Mouse (Mus musculus): Measurements from ENCODE around the gene Gm17359. TPM values are rescaled to one million over a fixed set of nuclear protein-coding genes. Genes with fewer than 3 reads are reported as not detected.

Gene Gm17359
- polyA plus RNA-seq, 1 experiment, result not detected

DNA sequence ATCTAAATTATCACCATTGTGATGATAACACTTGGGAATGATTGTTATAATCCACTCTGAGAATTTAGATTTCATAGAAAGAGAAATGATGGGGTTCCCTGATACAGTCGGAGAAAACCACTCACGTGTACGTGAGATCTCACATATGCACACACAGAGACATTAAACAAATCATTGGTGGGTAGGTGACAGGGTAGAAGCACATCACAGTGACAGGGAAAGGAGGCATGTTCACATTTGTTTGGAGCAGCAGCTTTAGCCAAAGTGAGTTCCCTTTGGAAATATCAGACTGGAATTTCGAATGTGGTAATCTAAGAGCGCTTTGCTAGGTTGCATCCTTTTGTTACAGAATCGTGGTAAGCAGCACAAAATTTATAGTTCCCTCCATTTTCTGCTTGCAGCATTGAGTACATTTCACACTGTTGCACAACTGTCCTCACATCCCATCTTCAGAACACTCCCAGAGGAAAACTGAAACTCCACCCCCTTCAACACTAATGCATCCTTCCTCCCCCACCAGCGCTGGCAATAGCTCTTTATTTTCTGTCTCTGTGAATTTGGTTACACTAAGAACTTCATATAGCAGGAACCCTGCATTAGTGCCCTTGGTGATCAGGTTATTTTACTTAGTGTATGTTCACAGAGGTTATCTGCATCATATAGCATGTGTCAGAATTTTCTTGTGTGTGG lies 35.2 kb downstream of the Gm17359 start:
- Histone ChIP-seq H3K27me3 (ENCODE audit: control insufficient read depth) (no peaks in the 10 kb centered on the region), H3K36me3 (ENCODE audit: control insufficient read depth) (no peaks in the 10 kb centered on the region), H3K4me1 (ENCODE audit: control insufficient read depth) (no peaks in the 10 kb centered on the region), H3K4me3 (replicated peaks) (no peak overlapping the region), H3K9me3 (ENCODE audit: control insufficient read depth, low read length) (no peaks in the 10 kb centered on the region)
- no peak for TF ChIP-seq TAL1 (IDR thresholded peaks at IDR 0.05; ENCODE audit: low read length)
- TF ChIP-seq GATA1 (IDR thresholded peaks at IDR 0.05; ENCODE audit: low read length), result no peak

DNA sequence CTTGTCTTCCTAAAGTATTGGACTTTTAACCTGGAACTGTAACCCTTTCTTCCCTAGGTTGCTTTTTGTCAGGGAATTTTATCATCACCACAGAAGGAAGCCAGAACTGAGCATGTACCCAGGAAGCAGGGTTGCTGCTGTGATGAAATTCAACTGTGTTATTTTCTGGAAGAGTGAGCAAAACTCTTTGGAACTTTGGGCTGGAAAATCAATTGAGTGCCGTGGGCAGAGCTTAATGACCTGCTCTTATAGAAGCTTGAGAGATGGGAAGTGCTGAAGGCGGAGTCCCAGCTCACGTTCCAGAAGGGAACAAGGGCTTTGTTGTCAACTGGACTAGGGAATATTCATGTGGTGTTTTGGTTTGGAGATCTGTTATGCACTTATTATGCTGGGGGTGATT lies 37.5 kb downstream of the Gm17359 start:
- TF ChIP-seq GATA1 (IDR thresholded peaks at IDR 0.05; ENCODE audit: low read length), result no peak
- no peak for TF ChIP-seq TAL1 (IDR thresholded peaks at IDR 0.05; ENCODE audit: low read length)

DNA sequence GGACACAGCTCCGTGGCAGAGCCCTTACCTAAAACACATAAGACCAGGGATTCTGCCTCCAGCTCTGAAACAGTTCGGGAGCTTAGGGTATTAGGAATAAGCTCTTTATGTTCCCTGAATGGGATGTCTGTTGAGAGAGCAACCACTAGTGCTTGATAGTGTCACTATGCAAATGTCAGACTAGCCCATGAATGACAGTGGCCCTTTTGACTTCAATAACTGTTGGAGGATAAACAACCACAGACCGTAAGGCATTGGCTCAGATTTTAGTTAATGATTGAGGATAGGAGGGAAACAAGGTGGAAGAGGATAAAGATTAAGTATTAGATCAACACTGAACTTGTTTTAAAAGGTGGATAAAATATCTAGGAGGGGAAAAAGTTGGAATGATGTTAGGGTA lies 41.6 kb downstream of the Gm17359 start:
- Histone ChIP-seq H3K4me1 (ENCODE audit: control insufficient read depth) (no peaks in the 10 kb centered on the region), H3K9me3 (ENCODE audit: control insufficient read depth, low read length) (no peaks in the 10 kb centered on the region), H3K36me3 (ENCODE audit: control insufficient read depth) (no peaks in the 10 kb centered on the region), H3K27me3 (ENCODE audit: control insufficient read depth) (peaks cover 3% of the 10 kb centered on the region; the same call in 1 of the 2 replicates), H3K4me3 (replicated peaks) (no peak overlapping the region)
- no peak for TF ChIP-seq GATA1 (IDR thresholded peaks at IDR 0.05; ENCODE audit: low read length)
- TF ChIP-seq TAL1 (IDR thresholded peaks at IDR 0.05; ENCODE audit: low read length), result no peak

More for the DNA sequence above, 37.5 kb downstream of the Gm17359 start:
- H3K36me3 ChIP-seq (ENCODE audit: control insufficient read depth), result no peaks in the 10 kb centered on the region
- H3K4me1 ChIP-seq (ENCODE audit: control insufficient read depth), result no peaks in the 10 kb centered on the region
- H3K4me3 ChIP-seq (replicated peaks), result no peak overlapping the region
- H3K27me3 ChIP-seq (ENCODE audit: control insufficient read depth), result no peaks in the 10 kb centered on the region
- no peaks in the 10 kb centered on the region for H3K9me3 ChIP-seq (ENCODE audit: control insufficient read depth, low read length)

DNA sequence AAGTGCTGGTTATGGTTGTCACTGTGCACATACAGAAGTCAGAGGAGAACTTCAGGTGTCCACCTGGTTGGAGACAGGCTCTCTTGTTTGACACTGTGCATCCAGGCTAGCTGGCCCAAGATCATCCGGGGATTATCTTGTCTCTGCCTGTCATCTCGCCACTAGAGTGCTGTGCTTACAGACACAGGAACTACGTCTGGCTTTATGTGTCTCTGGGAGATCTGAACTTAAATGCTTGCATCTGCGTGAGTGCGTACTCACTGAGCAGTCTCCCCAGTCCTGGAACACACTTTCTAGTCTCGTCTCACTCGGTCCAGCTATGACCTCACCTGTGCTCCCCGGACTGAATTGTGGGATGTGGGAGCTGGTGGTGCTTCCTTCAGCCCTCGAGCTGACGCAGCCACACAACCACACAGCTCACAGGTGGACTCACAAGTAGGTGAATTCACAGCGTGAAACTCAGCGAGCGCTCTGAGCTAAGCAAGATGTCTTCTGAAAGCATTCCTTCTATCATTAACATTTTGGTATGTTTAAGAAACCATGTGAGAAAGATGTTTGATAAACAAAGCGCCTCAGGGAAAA lies 42.9 kb downstream of the Gm17359 start:
- Histone ChIP-seq H3K4me1 (ENCODE audit: control insufficient read depth) (no peaks in the 10 kb centered on the region), H3K36me3 (ENCODE audit: control insufficient read depth) (no peaks in the 10 kb centered on the region), H3K9me3 (ENCODE audit: control insufficient read depth, low read length) (no peaks in the 10 kb centered on the region), H3K4me3 (replicated peaks) (no peak overlapping the region), H3K27me3 (ENCODE audit: control insufficient read depth) (peaks cover 3% of the 10 kb centered on the region; the same call in 1 of the 2 replicates)
- TF ChIP-seq GATA1 (IDR thresholded peaks at IDR 0.05; ENCODE audit: low read length), result no peak
- TF ChIP-seq TAL1 (IDR thresholded peaks at IDR 0.05; ENCODE audit: low read length), result no peak

DNA sequence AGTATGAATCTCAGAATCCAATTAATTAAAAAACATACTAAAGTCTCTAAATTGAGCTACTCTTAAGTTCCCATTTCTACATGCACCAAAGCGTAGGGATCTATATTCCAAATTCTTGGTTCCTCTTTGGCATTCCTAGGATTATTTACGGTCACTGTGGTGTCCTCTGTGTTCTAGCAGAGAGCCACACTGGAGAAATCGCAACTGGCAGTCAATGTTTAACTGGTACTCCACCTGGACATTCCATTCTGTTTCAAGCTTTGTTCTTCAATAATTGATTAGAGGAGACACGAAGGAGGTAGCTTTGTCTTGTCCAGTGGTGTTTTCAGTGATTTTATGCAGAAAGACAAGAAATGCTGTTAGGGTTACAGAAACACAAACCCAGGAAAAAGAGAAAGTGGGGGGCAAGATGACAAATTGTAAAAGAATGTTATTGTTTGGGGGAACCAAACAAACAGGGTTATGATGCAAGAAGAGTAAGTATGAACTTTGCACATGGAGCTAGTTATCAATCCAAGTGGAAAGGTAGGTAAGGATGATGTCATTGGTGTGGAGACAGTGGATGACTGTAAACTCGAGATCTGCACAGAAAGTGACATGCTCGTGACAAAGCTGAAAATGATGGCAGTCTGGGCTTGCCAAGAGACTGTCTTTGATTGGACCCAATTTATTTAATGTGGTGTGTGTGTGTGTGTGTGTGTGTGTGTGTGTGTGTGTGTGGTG lies 43.6 kb downstream of the Gm17359 start:
- H3K4me3 ChIP-seq (replicated peaks), result no peak overlapping the region
- TF ChIP-seq TAL1 (IDR thresholded peaks at IDR 0.05; ENCODE audit: low read length) (no peak), GATA1 (IDR thresholded peaks at IDR 0.05; ENCODE audit: low read length) (no peak)
- H3K9me3 ChIP-seq (ENCODE audit: control insufficient read depth, low read length), result no peaks in the 10 kb centered on the region
- H3K27me3 ChIP-seq (ENCODE audit: control insufficient read depth), result peaks cover 3% of the 10 kb centered on the region; the same call in 1 of the 2 replicates
- H3K36me3 ChIP-seq (ENCODE audit: control insufficient read depth), result no peaks in the 10 kb centered on the region
- H3K4me1 ChIP-seq (ENCODE audit: control insufficient read depth), result no peaks in the 10 kb centered on the region

DNA sequence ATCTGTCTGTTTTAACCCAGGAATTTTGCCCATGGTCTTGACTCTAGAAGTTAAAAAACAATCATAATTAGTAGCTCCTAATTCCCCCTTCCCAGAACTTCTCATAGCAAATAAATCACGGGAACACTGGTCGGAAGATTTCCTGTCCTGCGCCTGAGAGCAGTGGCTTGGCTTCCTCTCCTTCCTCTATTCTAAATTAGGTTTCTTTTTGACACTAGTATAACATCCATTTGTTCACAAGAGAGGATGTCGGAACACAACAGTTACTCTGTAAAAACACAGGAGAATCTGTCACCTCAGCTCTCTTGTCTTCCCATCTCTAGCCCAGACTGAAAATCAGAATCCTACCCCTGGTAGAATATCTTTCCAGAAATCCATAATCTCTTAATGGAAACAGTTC lies 44.9 kb downstream of the Gm17359 start:
- TF ChIP-seq GATA1 (IDR thresholded peaks at IDR 0.05; ENCODE audit: low read length), result no peak
- no peak for TF ChIP-seq TAL1 (IDR thresholded peaks at IDR 0.05; ENCODE audit: low read length)
- H3K9me3 ChIP-seq (ENCODE audit: control insufficient read depth, low read length), result no peaks in the 10 kb centered on the region
- H3K4me1 ChIP-seq (ENCODE audit: control insufficient read depth), result no peaks in the 10 kb centered on the region
- no peaks in the 10 kb centered on the region for H3K36me3 ChIP-seq (ENCODE audit: control insufficient read depth)
- H3K4me3 ChIP-seq (replicated peaks), result no peak overlapping the region
- peaks cover 3% of the 10 kb centered on the region; the same call in 1 of the 2 replicates for H3K27me3 ChIP-seq (ENCODE audit: control insufficient read depth)

DNA sequence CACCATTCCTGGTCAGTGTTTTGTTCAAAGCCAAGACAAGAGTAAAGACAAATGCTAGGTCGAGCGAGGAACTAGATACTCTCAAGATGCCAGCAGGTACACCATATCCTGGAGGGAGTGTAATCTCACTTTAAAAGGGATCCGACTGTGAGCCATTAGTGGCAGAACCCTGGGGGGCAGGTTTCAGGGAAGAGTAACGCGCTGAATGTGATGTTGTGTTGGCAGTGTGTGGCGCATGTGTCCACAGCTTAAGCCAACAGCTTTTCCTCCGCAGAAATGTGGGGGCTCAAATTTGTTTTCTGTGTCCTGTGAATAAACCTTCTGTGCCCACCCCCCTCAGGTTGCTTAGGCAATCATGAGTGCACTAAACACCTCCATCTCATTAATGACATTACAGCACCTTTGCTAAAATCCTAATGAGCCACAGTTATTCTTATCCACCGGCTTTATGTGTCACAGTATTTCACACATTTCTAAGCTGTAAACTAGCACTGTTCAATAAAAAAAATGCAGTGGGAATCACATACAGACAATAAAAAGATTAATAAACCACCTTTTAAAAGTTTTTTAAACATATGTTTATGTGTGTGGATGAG lies 49.1 kb downstream of the Gm17359 start:
- no peaks in the 10 kb centered on the region for H3K36me3 ChIP-seq (ENCODE audit: control insufficient read depth)

DNA sequence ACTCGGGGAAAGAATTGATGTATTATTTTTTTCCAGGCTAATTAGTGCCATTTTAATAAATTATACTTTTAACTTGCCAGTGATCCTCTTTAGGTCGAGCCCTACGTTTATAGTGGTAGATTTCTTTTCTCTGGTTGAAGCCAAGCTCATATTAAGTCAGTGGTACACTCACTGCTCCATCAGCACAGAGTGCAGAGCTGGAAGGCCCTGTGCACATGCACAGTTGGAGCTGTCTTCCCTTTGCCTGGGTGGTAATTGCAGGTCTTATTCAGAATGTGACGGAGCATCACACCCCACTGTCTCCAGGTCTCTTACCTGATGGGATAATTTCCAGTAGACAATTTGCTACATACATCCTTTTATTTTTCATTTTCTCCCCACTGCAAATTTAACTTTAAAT lies 52.6 kb downstream of the Gm17359 start:
- TF ChIP-seq GATA1 (IDR thresholded peaks at IDR 0.05; ENCODE audit: low read length) (no peak), TAL1 (IDR thresholded peaks at IDR 0.05; ENCODE audit: low read length) (no peak)
- H3K36me3 ChIP-seq (ENCODE audit: control insufficient read depth), result no peaks in the 10 kb centered on the region
- H3K9me3 ChIP-seq (ENCODE audit: control insufficient read depth, low read length), result no peaks in the 10 kb centered on the region
- H3K4me3 ChIP-seq (replicated peaks), result no peak overlapping the region
- H3K4me1 ChIP-seq (ENCODE audit: control insufficient read depth), result no peaks in the 10 kb centered on the region
- H3K27me3 ChIP-seq (ENCODE audit: control insufficient read depth), result no peaks in the 10 kb centered on the region

More for the DNA sequence above, 49.1 kb downstream of the Gm17359 start:
- Histone ChIP-seq H3K27me3 (ENCODE audit: control insufficient read depth) (no peaks in the 10 kb centered on the region), H3K9me3 (ENCODE audit: control insufficient read depth, low read length) (no peaks in the 10 kb centered on the region), H3K4me1 (ENCODE audit: control insufficient read depth) (no peaks in the 10 kb centered on the region), H3K4me3 (replicated peaks) (no peak overlapping the region)
- TF ChIP-seq TAL1 (IDR thresholded peaks at IDR 0.05; ENCODE audit: low read length) (no peak), GATA1 (IDR thresholded peaks at IDR 0.05; ENCODE audit: low read length) (no peak)

DNA sequence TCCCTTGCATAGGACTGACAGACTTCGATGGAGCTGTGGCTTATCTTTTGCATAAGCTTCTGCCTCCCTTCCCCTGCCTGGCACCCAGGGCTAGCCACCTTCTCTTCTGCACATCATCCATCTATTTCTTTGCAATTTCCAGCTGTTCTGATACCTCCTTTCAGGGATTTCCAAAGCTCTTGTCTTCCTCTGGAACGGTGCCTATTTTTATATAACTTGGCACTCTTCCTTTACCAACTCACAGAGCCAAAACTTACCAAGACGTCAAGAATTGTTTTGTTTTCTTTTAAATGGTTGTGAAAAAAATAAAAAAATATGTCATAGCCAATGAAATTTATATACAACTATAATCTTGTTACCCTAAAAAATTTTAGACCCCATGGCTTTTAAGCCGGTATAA lies 64.1 kb downstream of the Gm17359 start:
- no peaks in the 10 kb centered on the region for H3K9me3 ChIP-seq (ENCODE audit: control insufficient read depth, low read length)
- H3K36me3 ChIP-seq (ENCODE audit: control insufficient read depth), result no peaks in the 10 kb centered on the region
- no peak for TF ChIP-seq TAL1 (IDR thresholded peaks at IDR 0.05; ENCODE audit: low read length)
- TF ChIP-seq GATA1 (IDR thresholded peaks at IDR 0.05; ENCODE audit: low read length), result no peak
- no peaks in the 10 kb centered on the region for H3K27me3 ChIP-seq (ENCODE audit: control insufficient read depth)
- no peaks in the 10 kb centered on the region for H3K4me1 ChIP-seq (ENCODE audit: control insufficient read depth)
- H3K4me3 ChIP-seq (replicated peaks), result no peak overlapping the region

Measured in erythroblast, embryonic 14.5 days (primary cell).